Mouse (Mus musculus): ENCODE measurements around the gene Tmem229b. TPM values are rescaled to one million over a fixed set of nuclear protein-coding genes. Genes with fewer than 3 reads are reported as not detected.

Tmem229b gene
- polyA plus RNA-seq (2012; rRNA removed), result 2.9 and 3.3 TPM in 2 replicates

DNA sequence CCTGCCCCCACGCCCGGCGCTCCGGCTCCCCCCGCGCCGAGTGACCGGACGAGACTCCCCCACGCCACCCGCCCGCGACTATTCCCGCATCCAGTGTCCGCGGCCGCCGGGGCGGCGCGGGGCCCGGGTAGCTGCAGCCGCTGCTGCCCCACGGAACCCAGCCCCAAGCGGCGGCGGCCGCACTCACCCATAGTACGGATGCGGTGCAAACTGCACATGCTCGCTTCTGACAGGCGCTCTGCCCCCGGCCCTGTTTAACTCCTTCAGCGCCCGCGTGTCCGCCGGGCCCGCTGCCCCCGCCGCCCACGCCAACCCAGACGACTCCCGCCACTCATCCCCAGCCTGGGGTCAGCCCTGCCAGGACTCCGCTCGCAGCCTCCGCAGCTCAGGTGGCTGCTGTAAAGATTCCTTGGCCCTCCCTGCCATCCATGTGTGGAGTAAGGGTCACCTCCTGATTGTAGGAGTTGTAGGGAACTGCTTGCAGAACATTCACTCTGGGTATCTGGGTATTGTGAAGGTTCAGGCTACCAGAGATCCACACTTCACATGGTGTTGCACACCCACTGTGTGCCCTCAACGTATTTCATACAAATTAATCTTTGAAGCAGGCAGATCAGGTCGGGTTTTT, at the start of gene Tmem229b:
Gene Tmem229b (minus strand): TSS at position 502 of the 628 bp plus-strand sequence.

DNA sequence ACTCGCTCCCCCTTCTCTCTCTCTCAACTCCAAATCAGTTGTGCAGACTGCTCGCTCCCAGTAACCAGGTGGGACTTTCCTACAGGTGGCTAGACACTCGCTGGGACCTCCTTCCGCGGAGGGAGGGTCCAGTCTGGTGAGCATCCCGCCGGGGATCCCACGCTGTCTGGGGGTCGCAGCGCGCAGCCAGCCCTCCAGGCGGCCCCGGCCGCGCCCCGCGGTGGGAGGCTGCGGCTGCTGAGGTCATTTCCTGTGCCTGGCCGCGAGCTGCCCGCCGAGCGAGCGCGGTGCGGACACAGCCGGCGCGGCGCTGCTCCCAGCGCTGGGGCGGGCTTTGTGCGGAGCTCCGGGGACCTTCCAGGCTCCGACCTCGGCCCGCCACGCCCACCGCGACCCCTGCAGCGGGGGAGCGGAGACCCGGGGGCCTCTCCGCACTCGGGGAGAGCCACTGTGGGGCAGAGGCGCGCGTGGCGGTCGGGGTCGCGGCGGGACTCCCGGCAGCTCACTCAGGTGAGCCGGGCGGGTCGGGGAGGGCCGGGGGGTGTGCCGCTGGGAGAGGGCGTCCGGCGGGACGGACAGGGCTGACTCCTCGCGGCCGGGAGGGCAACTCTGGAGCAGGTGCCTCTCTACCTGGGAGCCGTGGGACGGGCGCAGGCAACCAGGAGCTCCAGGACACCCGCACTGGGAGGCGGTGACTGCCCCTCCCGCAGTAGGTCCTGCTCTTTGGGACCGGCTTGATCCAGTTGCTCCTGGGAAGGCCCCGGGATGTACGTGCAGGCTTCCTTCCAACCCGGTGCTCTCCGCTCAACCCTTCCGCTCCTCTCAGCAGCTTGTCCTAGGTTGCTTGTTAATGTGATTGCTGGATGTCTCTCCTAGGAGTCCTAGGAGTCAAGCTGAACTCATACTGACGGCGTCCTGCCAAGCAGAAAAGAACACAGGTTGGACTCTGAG, 21.8 kb upstream of the Tmem229b start, which contains the start of gene Plekhh1:
Gene Plekhh1 (plus strand): TSS at position 253 of the 951 bp plus-strand sequence.

Other genes starting within 250 kb of the Tmem229b start
- 1.1 and 2.6 TPM in 2 replicates for gene Atp6v1d, start 146.0 kb downstream of the Tmem229b start, polyA plus RNA-seq (2012; rRNA removed)
- gene Eif2s1, start 145.8 kb downstream of the Tmem229b start, polyA plus RNA-seq (2012; rRNA removed), result 1.9 and 2.5 TPM in 2 replicates
- 4.8 and 5.6 TPM in 2 replicates for gene Plek2, start 100.7 kb downstream of the Tmem229b start, polyA plus RNA-seq (2012; rRNA removed)
- 7.3 and 7.9 TPM in 2 replicates for gene Plekhh1, start 21.5 kb upstream of the Tmem229b start, polyA plus RNA-seq (2012; rRNA removed)
- gene Pigh, start 82.0 kb upstream of the Tmem229b start, polyA plus RNA-seq (2012; rRNA removed), result 5.3 and 5.7 TPM in 2 replicates
- 0.08 and 0.41 TPM in 2 replicates for gene Arg2, start 123.2 kb upstream of the Tmem229b start, polyA plus RNA-seq (2012; rRNA removed)
- 12.8 and 22.2 TPM in 2 replicates for gene Vti1b, start 165.0 kb upstream of the Tmem229b start, polyA plus RNA-seq (2012; rRNA removed)
- gene Rdh11, start 184.7 kb upstream of the Tmem229b start, polyA plus RNA-seq (2012; rRNA removed), result 1.7 and 3.6 TPM in 2 replicates
- gene Rdh12, start 201.3 kb upstream of the Tmem229b start, polyA plus RNA-seq (2012; rRNA removed), result 9.1 and 13.4 TPM in 2 replicates